Mouse (Mus musculus) embryonic fibroblast, embryonic 13.5 days (primary cell): ENCODE measurements around the gene Paxx. TPM values are rescaled to one million over a fixed set of nuclear protein-coding genes. Genes with fewer than 3 reads are reported as not detected.

Experiments
- H3K27ac ChIP-seq: 2 replicates; pipeline ENCODE4 v1.5.1; 2012; ENCODE audit warnings: low read length, control low read depth, inconsistent platforms; ENCODE audit not compliant: insufficient read depth
- H3K4me1 ChIP-seq: 2 replicates; pipeline ENCODE4 v1.6.1; 2011; ENCODE audit warnings: low read length; ENCODE audit not compliant: control insufficient read depth, insufficient read depth
- H3K4me3 ChIP-seq: 2 replicates; pipeline ENCODE4 v1.5.1; 2011; ENCODE audit warnings: mild to moderate bottlenecking, control low read depth, low read length; ENCODE audit not compliant: insufficient read depth
- CTCF ChIP-seq: IDR thresholded peaks from 2 replicates; pipeline ENCODE4 v1.5.1; 2011; ENCODE audit warnings: mild to moderate bottlenecking, control low read depth, low read length, moderate library complexity, borderline replicate concordance; ENCODE audit not compliant: insufficient read depth
- POLR2A ChIP-seq: IDR thresholded peaks from 2 replicates; pipeline ENCODE4 v1.6.1; 2011; ENCODE audit warnings: low read depth, mild to moderate bottlenecking, control low read depth, low read length, moderate library complexity
- polyA plus RNA-seq: library from polyadenylated mRNA; stranded (reverse); fragments of >200 nt; gene quantifications from 2 replicates; pipeline ENCODE4 v1.2.4, GENCODE M21; 2011; ENCODE audit warnings: low read depth; ENCODE audit not compliant: missing spikeins, insufficient read length

The Paxx gene
- polyA plus RNA-seq, 1 experiment, result 13.6 TPM

DNA sequence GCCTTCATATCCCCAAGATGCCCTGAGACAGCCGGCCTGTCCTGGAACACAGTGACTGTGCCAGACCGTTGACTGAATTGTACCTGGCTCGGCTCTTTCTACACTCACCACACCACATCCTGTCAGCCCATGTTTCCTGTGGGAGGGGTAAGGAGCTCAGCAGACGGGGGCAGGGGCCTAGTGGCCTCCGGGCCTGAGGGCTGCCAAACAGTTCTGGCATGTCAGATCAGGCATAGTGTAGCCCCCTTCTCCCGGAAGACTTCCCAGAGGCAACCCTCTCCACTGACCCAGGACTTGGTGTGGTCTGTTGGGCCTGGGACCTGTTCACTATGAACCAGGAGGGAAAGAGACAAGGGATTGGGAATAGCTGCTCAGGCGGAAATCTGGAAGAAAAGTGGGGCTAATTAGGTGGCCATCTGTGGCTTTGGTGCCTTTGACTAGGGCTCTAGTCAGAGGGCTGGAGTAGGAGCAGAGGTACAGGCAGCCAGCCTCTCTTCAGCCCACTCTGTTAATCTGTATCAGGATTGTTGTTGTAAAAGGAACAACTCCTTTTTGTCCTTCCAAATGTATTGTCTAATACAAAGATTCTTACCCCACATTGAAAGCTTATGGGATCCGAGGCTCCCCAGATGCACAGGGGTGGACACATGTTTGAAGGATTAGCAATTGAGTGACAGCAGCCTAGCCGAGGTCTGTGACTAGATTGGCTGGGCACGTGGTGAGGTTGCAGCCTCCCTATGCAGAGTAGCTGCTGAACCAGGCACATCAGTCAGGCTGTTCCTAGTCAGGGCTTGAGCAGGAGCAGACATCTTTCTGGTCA, 5.1 kb upstream of the Paxx start:
- Histone ChIP-seq H3K4me3 (no peak overlapping the region), H3K27ac (no peak overlapping the region)

GRCm38 (mm10) chr2:25465256-25465655, 4.4 kb upstream of the Paxx start:
- Histone ChIP-seq H3K4me1 (no peaks in the 10 kb centered on the region), H3K4me3 (no peak overlapping the region), H3K27ac (no peak overlapping the region)
- TF ChIP-seq POLR2A (no peak), CTCF (no peak)

More for the DNA sequence above, 5.1 kb upstream of the Paxx start:
- H3K4me1 ChIP-seq, result no peaks in the 10 kb centered on the region
- no peak for TF ChIP-seq CTCF
- no peak for TF ChIP-seq POLR2A

DNA sequence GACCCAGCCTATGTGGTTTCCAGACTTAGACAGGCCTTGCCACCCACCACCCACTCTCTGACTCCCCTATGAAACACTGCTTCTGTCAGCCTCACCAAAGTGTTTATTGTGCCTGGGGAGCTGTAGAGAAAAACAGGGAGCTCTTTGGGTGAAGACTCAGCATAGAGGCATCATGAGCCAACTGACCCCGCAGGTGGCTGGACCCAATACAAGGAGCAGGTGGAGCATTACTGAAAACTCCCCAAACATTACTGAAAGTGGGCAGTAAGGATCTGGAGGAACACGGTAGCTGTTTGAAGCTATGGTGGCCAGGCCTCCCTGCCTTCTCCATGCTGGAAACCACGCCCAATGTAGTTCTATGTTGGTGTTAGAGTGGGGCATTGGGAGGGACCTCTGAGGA, 2.7 kb upstream of the Paxx start:
- TF ChIP-seq CTCF, result no peak
- TF ChIP-seq POLR2A, result no peak
- Histone ChIP-seq H3K4me1 (no peaks in the 10 kb centered on the region), H3K27ac (no peak overlapping the region), H3K4me3 (no peak overlapping the region)

DNA sequence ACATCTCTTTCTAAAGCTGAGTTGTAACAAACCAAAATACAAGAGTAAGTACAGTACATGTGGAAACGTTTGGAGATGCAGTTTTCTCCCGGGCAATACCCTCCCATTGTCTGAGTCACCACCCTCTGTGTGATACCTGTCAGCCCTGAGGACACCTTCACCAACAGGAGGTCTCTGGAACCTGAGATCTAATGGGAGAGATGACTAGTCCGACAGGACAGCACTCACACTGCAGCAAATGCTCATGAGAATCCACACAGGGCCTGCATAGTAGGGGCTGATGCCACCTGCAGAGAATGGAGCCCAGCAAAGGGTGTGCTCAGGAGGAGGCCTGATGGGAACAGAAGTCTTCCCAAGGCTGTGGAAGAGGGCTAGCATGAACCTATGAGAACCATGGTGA, 513 bp upstream of the Paxx start:
- Histone ChIP-seq H3K27ac (no peak overlapping the region), H3K4me3 (peak overlapping the region; percentile 16; the same call in 1 of the 2 replicates), H3K4me1 (no peaks in the 10 kb centered on the region)
- no peak for TF ChIP-seq POLR2A
- no peak for TF ChIP-seq CTCF

GRCm38 (mm10) chr2:25460135-25460534, 759 bp downstream of the Paxx start:
- H3K27ac ChIP-seq, result no peak overlapping the region
- peak overlapping the region; percentile 71 for H3K4me3 ChIP-seq
- H3K4me1 ChIP-seq, result no peaks in the 10 kb centered on the region
- TF ChIP-seq CTCF (no peak), POLR2A (no peak)

DNA sequence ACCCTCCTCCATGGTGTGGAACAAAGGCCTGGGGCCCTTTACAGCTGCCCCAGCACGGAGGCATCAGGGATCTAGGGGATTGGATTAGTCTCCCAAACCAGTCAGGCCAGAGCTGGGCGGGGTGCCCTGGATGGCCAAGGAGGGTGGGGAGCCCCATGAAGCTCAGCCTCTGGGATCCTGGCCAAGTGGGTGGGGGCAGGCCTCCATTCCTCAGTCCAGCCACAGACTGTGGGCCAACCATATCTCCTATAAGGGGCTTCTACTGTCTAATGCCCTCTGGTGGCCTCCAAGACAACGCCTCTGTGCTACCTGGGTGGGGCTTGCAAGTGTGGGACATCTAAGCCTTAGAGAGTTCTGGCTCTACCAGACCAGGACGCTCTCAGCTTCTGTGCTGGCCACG, 2.0 kb downstream of the Paxx start:
- Histone ChIP-seq H3K4me3 (no peak overlapping the region), H3K27ac (no peak overlapping the region), H3K4me1 (no peaks in the 10 kb centered on the region)
- TF ChIP-seq POLR2A, result no peak
- no peak for TF ChIP-seq CTCF

DNA sequence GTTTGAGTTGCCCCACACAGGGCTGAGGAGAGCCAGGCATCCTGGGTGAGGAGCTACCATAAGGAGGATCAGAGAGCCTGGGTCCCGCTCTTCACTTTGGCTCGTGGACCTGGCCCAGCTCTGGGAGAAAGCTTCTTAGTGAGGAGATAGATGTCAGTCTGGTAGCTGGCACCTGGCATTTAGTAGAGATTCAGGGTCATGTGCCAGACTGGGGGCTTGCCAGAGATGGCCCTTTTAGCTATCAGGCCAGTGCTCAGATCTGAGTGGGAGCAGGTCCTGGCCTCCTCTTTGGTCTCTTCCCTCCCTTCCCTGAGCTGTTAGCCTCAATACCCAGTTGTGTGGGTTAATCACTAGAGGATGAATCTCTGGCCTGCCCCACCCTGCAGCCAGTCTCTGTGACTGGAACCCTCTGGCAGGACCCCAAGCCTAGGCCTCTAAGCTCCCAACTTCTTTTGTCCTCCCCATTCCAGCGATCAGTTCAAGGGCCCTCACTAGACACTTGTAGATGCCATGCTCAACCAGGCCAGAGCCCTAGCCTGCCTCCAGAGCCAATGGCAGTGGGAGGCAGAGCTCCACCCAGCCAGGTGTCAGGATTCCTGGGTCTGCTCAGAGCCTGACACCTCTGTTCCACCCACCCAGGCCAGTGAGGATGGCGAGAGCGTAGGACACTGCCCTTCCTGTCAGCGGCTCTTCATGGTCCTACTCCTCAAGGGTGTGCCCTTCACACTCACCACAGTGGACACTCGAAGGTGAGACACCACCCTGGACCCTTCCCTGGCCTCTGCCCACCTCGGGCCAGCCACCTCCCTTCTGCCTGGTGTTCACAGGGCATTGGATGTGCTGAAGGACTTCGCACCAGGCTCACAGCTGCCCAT, 3.6 kb downstream of the Paxx start:
- no peaks in the 10 kb centered on the region for H3K4me1 ChIP-seq
- H3K4me3 ChIP-seq, result no peak overlapping the region
- TF ChIP-seq CTCF, result no peak
- 0 out of 2 replicates have a peak, but pooled peaks have one; percentile 15 for TF ChIP-seq POLR2A
- no peak overlapping the region for H3K27ac ChIP-seq

DNA sequence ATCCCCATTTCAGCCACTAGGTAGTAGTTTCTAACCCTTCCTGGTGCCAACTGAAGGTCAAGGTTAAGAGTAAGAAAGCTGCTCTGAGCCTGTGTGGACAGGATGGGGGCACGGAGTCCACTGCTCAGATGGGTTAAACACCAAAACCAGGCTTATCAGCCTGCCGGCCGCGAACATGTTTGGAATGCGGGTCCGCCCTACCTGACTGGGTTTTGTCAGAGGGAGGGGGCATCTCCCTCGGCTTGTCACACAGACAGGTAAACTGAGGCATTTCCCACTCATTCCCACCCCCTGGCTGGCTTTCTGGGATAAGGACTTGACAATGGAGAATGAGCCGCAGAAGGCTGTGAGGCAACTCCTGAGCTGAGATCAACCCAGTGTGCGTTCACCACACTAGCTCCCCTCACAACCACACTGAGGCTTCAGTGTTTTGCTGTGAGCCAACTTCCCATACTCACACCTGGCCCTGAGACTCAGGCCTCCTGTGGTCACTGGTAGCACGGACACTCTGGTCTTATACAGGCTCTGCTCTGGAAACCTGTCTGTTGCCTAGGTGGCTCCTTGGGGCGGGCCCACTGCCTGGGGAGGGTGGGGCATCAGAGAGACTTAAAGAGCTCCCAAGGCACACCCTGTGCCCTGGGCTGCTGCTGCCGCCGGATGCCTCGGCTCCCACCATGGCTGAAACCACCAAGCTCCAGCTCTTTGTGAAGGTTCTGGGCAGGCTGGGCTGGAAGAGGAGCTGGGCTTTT, 4.5 kb downstream of the Paxx start, which contains the start of gene Clic3:
Gene Clic3, plus strand, starts transcription at position 634 of the 749 bp plus-strand sequence.
- H3K4me1 ChIP-seq, result no peaks in the 10 kb centered on the region

DNA sequence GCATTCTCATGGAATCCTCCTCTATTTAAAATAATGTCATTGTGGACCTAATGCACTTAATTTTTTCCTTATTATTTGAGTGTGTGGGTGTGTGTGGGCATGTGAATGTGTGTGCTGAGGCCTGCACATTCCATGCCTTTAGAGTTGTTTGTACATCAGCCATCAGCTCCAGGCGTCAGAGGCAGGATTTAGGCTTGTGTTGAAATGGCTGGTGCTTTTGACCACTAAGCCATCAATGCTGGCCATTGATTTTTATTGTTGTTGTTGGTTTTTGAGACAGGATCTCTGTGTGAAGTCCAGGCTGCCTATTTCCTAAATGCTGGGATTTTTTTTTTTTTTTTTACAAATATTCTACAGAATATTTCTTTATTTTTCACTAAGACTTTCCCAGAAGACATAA, 7.9 kb downstream of the Paxx start:
- TF ChIP-seq CTCF (no peak), POLR2A (no peak)
- no peaks in the 10 kb centered on the region for H3K4me1 ChIP-seq
- no peak overlapping the region for H3K4me3 ChIP-seq
- no peak overlapping the region for H3K27ac ChIP-seq

More for the DNA sequence above, 4.5 kb downstream of the Paxx start, which contains the start of gene Clic3:
- Histone ChIP-seq H3K27ac (no peak within 1 kb of the TSS), H3K4me3 (no peak within 1 kb of the TSS)
- TF ChIP-seq POLR2A (no peak), CTCF (no peak)
